Mouse (Mus musculus) CD4-positive helper T cell, adult 2 months (primary cell): ENCODE data around the gene Slco4a1.

ENCODE experiments used
- DNase-seq: peaks from one replicate; pipeline ENCODE4 v3.0.0-alpha.2; 2012; ENCODE audit warnings: low read depth, missing footprints, low spot score

The Slco4a1 gene

DNA sequence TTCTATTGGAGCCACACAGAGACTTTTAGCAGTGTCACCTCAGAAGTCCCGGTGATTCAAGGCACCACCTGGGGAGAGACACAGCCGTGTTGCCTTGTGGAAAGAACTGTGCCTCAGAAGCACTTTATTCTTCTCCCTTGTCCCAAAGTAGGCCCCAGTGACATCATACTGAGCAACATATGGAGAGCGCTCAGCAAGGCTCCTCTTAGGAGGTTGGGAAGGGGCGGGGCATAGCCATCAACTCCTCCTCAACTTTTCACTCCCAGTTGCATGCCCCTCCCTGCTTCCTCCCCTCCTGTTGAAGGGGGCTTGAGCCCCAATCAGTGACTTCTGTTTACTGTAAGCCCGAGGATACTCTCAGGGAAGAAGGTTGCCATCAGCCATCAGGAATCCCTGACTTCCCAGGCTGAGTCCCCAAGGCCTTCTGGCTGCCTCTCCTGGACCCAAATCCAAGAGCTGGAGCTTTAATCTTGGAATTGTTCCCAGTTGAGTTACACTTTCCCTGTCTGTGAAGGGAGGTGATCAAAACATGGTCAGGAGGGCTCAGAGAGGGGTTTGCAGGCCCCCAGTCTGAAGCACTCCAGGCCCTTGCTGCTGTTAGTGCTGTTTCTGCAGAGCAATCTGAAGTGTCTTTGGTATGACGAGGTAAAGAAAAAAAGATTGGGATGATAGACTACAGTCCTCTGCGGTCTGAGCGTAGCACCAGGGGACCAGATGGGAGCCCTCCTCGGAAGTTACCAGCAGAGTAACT is 45.3 kb downstream of the Slco4a1 start:
- DNase-seq, result no peak

DNA sequence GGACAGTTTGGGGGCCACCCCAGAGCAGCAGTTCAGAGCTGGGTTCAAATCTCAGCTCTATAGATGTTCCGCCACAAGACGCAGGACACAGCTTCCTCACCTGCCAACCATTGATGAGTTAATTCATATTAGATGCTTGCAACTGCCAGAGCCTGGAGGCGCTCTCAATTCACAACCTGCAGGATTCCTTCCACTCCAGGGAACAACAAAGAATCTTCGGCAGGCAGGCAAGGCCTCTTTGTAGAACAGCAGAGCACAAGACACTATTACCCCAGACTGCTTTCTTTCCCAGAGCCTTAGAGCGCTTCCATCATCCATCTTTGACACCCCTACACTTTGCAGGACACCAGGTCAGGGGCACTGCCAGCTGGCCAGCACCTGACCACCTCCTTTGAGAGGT is 50.2 kb downstream of the Slco4a1 start:
- DNase-seq, result no peak

DNA sequence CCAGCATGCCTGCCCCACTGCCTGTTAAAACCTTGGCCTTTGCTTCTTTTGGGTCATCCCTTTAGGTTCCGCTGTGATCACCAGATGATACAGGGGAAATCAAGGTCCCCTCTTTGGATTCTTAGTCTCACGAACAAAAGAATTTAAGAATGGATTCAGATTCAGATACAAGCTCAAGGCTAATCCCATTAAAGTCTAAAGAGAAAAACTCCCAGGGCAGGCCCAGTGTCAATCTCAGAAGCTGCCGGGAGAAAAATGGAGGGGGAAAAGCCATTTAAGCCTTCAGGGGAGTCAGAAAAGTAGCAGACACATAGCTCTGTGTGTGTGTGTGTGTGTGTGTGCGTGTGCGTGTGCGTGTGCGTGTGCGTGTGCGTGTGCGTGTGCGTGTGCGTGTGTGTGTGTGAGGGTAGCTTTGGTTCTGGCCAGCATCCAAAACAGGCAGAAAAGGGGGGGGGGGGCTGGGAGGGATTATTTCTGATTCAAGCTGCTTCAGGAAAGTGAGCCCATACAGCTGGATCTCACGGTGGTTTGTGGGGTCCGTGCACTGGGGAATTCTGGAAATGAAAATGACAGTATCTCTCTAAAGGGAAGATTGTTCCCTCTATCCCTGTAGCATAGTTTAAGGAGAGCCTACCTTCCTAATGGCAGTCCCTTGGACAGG is 52.5 kb downstream of the Slco4a1 start:
- DNase-seq, result no peak

DNA sequence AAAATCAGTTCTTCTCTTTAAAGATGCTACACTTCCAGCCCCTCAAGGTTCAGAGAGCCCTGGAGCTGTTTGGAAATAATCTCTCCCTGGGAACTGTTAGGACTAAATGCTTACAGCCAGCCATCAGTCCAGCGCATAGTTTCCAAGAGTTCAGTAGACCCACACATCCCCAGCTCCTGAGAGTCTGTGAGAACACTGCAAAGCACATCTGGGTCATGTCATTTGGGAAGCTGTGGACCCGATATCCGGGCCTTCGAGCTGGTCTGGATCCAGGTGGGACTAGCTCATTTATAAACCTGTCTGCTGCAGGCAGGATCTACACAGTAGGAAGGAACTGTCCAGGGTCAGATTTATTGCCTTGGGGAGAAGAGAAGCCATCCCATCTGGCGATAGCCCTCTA is 54.8 kb downstream of the Slco4a1 start:
- DNase-seq, result no peak

DNA sequence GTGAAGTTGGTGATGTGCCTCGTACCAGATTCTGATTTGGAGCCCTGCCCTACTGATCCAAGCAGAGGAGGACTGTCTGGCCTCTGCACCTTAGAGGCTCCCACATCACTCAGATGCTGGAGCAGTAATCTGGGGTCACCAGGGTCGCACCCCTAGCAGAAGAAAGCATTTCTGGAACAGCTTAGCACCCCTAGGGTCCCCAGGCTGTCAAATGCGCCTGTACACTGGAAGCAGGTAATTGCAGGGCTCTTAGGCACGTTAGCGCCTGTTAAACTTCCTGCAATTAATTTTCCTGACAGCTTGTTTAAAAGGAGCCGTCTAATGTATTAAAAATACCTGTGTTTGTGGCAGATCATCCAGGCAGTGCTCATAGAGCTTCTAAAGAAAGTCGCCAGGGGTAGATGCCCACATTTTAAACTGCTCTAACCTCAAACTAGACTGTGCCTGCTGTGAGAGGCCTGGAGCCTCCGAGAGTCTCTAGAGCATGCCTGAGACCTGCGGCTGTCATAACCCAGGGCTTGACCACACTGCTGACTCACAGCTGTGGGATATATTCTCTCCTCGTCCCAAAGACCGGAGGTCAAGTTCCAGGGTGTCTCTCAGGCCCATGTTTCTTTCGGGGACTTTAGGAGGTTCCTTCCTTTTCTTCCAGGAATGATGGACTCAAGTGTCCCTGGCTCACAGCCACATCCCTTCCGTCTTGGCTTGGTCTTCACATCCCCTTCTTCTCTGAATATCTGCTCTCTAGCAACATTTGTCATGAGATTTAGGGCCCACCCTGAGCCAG is 56.0 kb downstream of the Slco4a1 start:
- DNase-seq, result no peak

DNA sequence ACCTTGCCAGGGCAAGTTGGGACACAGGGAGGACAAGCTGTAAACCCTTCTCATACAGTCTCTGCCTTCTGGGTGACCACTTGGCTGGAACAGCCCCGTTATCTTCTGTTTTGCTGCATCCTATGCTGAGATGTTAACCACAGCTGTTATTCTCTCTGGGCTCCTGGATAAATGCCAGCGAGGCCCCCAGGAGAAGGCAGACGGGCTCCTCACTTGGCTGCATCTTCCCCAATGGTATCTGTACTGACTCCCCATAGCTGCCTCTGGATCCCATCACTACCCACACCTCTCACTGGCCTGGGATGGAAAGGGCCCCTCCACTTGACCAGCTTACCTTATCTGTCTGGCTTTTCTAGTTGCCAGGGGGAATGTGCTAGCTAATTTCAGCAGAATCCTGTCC is 57.0 kb downstream of the Slco4a1 start:
- no peak for DNase-seq

DNA sequence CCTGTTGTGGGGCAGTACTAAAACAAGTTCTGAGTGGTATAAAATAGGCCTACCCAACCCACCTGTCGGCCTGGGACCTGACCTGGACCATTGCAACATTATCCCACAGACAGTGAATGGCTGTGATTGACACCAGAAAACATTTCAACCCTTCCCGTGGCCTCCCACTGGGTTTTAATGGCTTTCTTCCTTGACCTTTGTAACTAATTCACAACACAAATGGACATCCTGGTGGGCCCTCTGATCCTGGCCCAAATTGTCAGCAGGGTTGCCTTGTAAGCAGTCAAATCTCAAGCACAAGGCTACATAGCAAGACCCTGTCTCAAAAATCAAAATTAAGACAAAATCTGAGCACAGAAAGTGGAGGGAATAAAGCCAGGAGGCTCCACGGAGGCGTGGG is 57.8 kb downstream of the Slco4a1 start:
- DNase-seq, result no peak

DNA sequence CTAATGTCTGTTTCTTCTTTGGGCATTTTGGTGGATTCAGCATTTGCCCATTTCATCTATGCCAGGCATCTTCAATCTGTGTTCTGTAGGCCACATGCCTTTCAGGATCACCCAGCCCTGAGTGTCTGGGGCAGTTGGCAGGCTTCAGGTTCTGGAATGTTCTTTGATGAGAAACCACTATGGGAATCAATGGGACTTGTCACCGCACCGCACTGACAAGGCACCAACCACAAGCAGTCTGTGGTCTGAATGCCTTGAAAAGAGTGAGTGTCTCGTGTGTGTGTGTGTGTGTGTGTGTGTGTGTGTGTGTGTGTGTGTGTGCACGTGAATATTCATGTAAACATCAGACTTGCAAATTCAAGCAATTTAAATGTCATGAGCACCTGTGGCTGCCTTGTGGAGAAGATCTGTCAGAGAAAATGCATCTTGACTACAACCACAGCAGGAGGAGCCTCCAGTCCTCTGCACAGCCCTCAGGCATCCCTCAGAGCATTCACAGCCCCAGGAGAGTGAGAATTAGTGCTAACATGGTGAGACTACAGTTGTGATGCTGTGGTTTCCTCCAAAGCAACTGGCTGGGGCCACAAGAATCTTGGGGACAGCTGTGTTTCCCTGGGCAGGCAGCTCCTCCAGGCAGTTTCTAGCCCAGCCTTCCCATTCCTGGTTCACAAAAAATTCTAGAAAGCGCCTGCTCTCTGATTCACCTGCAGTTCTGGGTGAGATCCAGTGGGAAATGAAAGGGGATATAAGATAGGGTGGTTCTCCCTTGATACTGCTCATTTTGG is 65.6 kb downstream of the Slco4a1 start:
- no peak for DNase-seq

DNA sequence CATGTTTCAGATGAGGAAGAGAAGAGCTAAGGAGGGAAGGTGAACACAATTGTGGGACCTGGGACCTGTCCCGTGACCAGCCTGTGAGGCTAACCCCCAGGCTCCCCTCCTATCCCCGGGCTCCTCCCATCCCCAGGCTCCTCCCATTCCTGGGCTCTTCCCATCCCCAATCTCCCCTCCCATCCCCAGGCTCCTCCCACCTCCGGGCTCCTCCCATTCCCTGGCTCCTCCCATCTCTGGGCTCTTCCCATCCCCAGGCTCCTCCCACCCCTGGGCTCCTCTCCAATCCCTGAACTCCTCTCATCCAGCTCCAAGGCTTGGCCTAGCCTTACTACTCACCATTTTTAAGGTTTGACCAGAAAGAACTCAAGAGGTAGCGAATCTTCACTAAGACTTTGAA is 66.8 kb downstream of the Slco4a1 start:
- no peak for DNase-seq
